Mouse (Mus musculus) heart, adult 8-10 months (tissue): ENCODE data around the gene Lias. TPM values are rescaled to one million over a fixed set of nuclear protein-coding genes. Genes with fewer than 3 reads are reported as not detected.
A peak's percentile ranks its signal among the peaks of the same experiment; 100 is the strongest.

Source experiments
- DNase-seq: peaks from one replicate; pipeline ENCODE4 v3.0.0; 2022; ENCODE audit warnings: low spot score
- total RNA-seq, 4 experiments: library from RNA; stranded (reverse); gene quantifications; 2 replicates each; pipeline ENCODE4 v1.2.4; 2022

The Lias gene
- total RNA-seq, 4 experiments from 2014 or later, result 48.0 to 56.8 (median 54.2) TPM

GRCm38 (mm10) chr5:65425251-65425650, 34.0 kb downstream of the Lias start:
- DNase-seq, result no peak

GRCm38 (mm10) chr5:65428321-65428720, 37.0 kb downstream of the Lias start:
- no peak for DNase-seq

- DNase-seq, result no peak
Measured at GRCm38 (mm10) chr5:65429441-65429840, 38.1 kb downstream of the Lias start.

GRCm38 (mm10) chr5:65434471-65435362, 43.4 kb downstream of the Lias start:
- no peak for DNase-seq

- DNase-seq, result no peak
Measured at GRCm38 (mm10) chr5:65435363-65435805, 44.1 kb downstream of the Lias start.

GRCm38 (mm10) chr5:65435806-65436561, 44.7 kb downstream of the Lias start, which contains the start of gene Ugdh:
Gene Ugdh (minus strand): TSS chr5:65435949.
- DNase-seq, result peak; percentile 97

DNA sequence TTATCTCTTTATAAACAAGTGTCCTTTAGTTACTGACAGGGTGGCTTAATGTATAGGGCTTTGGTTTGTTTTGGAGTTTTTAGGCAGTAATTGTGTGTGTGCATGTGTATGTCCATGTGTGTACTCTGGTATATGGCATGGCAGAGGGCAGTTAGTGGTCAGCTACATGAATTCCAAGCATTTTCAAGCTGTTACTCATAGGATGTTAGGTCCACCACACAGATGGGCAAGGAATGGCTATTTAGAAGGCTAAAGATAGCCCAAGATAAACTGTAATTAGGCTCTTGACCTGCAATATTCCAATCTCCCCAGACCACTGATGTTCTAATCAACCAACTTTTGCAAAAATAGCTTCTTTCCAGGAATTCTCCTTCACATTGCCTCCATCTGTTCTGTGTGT, 46.7 kb downstream of the Lias start:
- DNase-seq, result no peak

- DNase-seq, result no peak
Measured at GRCm38 (mm10) chr5:65444981-65445380, 53.7 kb downstream of the Lias start.

GRCm38 (mm10) chr5:65446756-65447155, 55.5 kb downstream of the Lias start:
- DNase-seq, result no peak

DNA sequence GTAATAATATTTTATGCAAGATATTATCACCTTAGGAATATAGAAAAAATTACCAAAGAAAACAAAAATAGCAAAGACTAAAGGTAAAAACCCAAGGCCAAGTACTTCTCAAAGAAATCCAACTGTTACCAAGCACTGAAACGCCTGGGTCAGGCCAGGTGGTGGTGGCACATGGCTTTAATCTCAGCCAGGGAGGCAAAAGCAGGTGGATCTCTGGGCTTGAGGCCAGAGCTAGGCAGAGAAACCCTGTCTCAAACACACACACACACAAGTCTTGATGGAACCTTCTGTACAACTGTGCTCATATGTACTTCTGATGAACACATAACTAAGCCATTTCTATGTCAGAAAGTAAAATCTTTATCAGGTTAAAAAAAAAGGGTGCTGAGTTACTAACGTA, 56.5 kb downstream of the Lias start:
- DNase-seq, result no peak

- DNase-seq, result no peak
Measured at GRCm38 (mm10) chr5:65448941-65449340, 57.6 kb downstream of the Lias start.

GRCm38 (mm10) chr5:65454771-65455170, 63.5 kb downstream of the Lias start:
- DNase-seq, result peak; percentile 55

GRCm38 (mm10) chr5:65457086-65457827, 66.0 kb downstream of the Lias start:
- DNase-seq, result no peak

GRCm38 (mm10) chr5:65457846-65458245, 66.5 kb downstream of the Lias start:
- DNase-seq, result peak; percentile 48

DNA sequence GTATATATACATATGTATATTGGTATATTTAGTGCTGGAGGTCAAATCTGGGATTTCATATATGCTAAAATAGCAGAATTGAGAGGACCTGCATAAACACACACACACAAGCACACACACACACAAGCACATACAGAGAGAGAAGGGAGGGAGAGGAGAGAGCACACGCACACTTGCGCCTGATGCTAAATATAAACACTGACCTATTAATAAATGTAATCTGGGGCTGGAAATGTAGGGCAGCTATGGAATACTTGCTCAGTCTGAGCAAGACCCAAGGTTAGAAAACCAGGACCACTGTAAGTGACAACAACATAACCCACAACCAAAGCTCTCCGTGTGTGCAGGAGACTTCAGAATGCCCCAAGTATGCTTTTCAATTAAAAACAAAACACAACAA, 68.2 kb downstream of the Lias start:
- peak; percentile 22 for DNase-seq

Other genes with a start within 250 kb of the Lias start
- 1 to 10 TPM in 2 of 4 experiments, under 1 TPM in 2; 0.66 to 2.3 (median 1.2) TPM for gene Wdr19, start 191.8 kb upstream of the Lias start, total RNA-seq
- gene Rfc1, start 55.8 kb upstream of the Lias start, total RNA-seq, result 10 to 100 TPM; 28.2 to 40.0 (median 37.1) TPM
- gene Klb, start 43.2 kb upstream of the Lias start, total RNA-seq, result under 1 TPM in 1 of 4 experiments, not detected in 3; 0.20 TPM
- 100 to 1,000 TPM; 607 to 701 (median 666) TPM for gene Rpl9, start 53 bp upstream of the Lias start, total RNA-seq
- 10 to 100 TPM; 11.3 to 13.9 (median 12.7) TPM for gene Ugdh, start 44.5 kb downstream of the Lias start, total RNA-seq
- 1 to 10 TPM in 2 of 4 experiments, not detected in 2; 3.1 to 6.3 TPM for gene Gm43552, start 101.3 kb downstream of the Lias start, total RNA-seq
- gene Smim14, start 145.7 kb downstream of the Lias start, total RNA-seq, result 100 to 1,000 TPM in 1 of 4 experiments, 10 to 100 TPM in 3; 92.2 to 104 (median 96.7) TPM
- 10 to 100 TPM; 51.6 to 68.1 (median 54.5) TPM for gene Ube2k, start 145.7 kb downstream of the Lias start, total RNA-seq